Mouse (Mus musculus): Measurements from ENCODE around the gene Insc.

Insc gene

GRCm38 (mm10) chr7:114827360-114827759 is 83.9 kb downstream of the Insc start:
- no peak for DNase-seq (ENCODE audit: low spot score)

DNA sequence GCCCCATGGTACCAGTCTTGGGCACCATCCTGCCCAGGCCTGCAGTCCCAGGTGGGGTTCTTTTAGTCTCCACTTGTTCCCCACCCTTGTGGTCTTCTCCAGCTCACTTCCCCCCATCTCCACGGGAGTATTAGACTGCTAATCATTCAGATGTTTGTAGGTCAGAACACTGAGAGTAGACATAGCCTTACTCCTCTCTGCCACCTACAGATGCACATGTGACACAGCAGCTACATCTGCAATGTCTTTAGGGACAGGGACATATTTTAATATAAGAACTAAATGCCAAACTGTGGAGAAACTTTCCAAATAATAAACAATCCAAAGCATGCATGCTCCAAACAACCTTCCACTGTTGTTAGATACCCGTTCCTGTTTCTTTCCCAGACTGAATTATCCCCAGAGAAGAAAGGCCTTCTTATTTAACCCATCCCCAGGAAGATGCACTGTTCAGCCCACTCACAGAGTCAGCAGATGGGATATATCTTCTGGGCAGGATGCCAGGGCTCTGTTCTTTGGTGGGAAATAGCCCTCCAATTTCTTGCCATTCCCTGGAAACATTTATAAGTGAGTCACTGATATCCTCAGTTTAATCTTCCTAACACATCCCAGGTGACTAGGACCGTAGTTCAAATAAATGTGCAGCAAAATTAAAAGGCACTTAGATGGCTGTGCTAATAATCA is 88.9 kb downstream of the Insc start:
- no peak for DNase-seq (ENCODE audit: low spot score)

DNA sequence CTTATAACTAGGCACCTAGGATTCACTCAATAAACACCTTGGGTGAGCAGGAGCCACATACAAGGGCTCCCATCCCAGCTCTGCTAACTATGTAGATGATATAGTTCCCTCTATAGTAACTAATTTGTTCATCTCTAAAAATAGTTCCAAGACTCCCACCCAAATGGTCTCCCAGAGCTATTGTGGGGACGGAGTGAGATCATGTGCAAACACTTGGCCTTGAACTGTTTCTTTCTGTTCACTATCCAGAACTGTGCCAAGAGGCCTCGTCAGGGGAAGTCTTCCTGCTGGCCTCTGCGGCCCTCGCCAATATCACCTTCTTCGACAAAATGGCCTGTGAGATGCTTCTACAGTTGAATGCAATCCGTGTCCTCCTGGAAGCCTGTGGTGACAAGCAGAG is 91.0 kb downstream of the Insc start:
- DNase-seq (ENCODE audit: low spot score): no peak

- DNase-seq (ENCODE audit: low spot score): no peak
Observed at GRCm38 (mm10) chr7:114837268-114837667, 93.8 kb downstream of the Insc start.

DNA sequence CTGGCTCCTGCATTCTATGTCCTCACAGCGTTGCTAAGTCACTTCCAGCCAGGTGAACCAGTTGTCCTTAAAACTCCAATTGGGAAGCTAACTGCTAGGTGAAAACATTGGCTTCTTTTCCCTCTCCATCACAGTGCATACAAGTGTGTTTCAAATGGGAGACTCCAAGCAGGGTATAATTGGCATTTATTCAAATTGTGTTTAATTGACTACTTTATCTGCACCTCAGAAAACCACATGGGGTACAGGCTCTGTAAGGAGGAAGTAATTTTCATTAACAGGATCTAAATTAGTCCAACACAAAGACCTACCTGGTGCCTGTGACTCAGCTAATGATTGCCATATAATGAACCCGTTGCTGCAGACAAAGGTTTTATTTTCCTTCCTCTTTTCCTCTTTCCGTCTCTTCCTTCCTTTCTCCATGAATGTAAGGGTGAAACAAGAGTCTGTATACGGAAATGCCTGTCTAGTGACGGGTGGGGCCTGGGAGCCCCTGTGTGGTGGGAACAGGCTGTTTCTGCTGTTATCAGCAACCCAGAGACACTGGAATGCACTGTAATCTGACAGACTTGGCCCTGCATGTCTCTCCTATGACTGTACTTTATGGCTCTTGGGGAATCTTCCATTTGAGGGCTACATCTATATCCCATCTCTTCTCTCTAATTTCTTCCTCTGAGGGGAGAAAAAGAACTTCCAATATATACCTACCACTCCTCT is 96.7 kb downstream of the Insc start:
- no peak for DNase-seq (ENCODE audit: low spot score)

GRCm38 (mm10) chr7:114842644-114843211 is 99.2 kb downstream of the Insc start:
- peak; percentile 33 for DNase-seq (ENCODE audit: low spot score)

GRCm38 (mm10) chr7:114847179-114847578 is 103.7 kb downstream of the Insc start:
- DNase-seq (ENCODE audit: low spot score): no peak

DNA sequence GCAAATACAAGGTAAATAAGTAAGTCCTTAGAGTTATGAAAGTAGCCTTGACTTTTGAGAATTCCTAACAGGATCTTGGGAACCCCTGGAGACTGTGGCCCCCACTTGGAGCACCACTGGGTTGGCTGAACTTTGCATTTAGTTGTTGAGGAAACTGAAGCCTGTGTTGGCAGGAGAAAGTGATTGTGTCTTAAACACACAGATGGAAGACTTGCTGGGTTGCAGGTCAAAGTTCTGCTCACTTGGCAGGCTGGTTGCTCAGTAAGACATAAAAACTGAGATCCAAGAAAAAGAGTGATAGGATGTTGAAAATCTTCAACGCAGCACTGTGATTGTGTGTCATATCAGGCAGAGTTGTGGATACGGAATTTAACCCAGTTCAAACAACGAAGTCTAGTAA is 108.9 kb downstream of the Insc start:
- no peak for DNase-seq (ENCODE audit: low spot score)

DNA sequence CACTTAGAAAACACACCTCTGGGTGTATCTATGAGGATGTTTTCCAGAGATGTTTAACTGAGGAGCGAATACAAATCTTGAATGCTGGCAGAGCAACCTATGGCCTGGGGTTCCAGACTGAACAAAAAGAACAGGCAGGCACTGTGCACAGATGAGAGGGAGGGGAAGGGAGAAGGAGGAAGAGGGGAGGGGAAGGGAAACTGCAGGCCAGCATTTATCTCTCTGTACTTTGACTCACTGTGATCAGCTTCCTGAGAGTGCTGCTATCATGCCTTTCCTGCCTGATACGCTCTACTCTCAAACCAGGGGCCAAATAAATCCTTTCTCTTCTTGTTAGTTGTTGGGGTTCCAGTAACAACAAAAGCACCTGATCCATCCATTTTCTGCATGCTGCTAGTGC is 110.7 kb downstream of the Insc start:
- no peak for DNase-seq (ENCODE audit: low spot score)

DNA sequence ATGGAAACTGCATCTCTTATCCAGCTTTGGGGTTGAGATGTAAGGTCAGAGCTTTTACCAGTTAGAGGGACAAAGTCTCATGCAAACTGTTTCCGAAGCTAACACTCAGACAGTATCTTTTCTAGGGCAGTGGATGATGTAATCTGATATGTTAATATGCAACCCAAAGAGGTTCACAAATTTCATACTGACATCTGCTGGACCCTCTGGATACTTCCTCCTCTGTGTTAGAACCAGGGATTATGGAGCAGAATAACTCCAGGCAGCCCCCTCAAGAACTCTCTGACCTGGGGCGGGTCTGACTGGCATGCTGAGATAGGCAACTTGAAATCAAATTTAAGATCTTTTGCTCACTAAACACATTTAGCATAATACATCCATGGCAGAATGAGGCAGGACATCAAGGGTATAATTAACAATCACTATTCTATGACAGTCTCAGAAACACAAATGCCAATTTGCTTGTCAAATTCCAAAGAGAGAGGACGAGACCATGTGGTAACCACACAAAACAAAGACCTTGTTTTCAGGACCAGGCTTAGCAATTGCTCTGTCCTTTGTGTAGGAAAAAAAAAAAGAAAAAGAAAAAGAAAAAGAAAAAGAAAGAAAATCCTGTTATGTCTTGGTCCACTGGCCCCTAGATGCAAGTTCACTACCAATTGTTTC is 117.5 kb downstream of the Insc start:
- DNase-seq (ENCODE audit: low spot score): no peak

DNA sequence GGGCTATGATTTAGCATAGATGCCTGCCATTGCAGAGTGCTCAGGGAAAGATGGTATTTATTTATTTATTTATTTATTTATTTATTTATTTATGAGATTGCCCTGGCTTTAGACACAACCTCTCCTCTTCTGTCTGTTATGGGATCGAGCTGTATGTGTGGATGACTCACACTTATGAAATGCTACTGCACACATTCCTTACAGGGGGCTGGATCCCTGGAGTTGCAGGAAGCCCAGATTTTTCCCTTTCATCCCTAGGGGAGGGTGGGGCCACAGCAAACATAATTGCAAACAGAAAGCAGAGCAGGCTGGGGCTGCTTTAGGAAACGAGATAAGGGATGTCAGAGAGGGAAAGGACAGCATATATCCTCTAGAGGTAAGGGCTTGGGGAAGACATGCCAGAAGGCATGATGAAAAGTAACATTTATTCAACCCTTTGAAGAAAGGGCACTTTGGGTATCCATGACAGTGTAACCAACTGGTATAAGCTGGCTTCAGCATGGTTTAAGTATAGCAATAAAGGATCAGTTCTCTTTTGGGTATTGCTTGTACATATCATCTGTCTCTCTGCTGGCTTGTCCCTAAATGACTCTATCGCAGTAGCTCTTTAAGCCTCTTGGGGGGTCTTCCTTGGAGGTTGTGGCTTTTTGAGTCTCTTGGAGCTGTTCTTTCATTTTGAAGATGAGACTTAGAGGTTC is 130.0 kb downstream of the Insc start:
- peak; percentile 18 for DNase-seq (ENCODE audit: low spot score)

GRCm38 (mm10) chr7:114874032-114874441 is 130.5 kb downstream of the Insc start:
- peak; percentile 7 for DNase-seq (ENCODE audit: low spot score)

- no peak for DNase-seq (ENCODE audit: low spot score)
Observed at GRCm38 (mm10) chr7:114874579-114874978, 131.1 kb downstream of the Insc start.

DNA sequence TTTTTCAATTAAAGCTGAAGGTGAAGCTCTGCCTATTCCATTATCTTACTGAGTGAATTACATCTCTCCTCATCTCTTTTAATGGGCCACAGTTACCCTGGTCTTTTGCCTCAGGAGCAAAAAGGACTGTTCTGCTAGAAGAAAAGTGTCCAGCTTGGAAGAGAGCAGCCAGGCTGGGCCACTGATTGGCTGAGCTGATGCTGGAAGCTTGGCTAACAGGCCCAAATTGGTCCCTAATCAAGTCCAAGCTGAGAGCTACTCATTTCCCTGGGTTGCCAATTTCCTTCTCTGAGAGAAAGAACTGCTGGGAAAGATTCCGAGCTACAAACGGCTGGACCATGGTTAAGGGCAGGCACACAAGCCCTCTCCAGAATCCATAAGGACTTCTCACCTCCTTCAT is 140.1 kb downstream of the Insc start:
- DNase-seq (ENCODE audit: low spot score): no peak

DNA sequence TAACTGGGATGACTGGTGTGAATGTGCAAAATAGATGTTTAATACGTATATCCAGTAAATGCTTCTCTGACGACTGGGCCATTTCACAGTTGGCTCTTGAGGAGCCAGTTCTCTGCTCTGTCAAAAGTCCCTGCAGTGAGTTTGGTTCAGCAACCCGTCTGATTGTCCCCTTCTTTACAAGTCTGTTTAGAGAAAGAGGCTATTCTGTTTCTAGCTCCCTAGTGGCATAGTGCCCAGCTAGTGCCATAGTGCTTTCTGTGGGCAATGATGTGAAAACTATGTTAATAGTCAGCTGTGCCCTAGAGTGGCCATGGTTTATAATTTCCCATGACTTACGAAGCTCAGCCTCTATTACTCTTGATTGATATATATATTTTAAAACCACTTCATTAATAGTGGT is 143.4 kb downstream of the Insc start:
- DNase-seq (ENCODE audit: low spot score): no peak

DNA sequence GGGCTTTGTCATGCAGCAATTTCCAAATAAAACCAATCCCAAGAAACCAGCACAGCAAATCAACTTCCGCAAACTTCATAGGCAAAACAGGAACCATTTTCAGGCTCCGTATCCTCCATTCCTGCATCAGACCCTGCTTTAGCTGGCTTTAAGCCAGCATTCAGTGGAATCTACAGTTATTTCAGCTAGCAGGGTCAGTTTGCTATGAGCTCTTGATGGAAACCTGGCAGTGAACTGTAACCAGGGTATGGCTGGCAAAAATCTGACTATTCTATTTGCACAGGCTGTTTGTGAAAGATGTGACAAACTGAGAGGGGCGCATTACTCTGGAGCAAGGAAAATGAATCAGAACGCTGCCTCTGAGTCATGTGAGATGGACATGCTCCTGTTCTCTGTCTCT is 146.7 kb downstream of the Insc start:
- DNase-seq (ENCODE audit: low spot score): no peak

- DNase-seq (ENCODE audit: low spot score): no peak
Observed at GRCm38 (mm10) chr7:114892618-114893257, 149.2 kb downstream of the Insc start.

DNA sequence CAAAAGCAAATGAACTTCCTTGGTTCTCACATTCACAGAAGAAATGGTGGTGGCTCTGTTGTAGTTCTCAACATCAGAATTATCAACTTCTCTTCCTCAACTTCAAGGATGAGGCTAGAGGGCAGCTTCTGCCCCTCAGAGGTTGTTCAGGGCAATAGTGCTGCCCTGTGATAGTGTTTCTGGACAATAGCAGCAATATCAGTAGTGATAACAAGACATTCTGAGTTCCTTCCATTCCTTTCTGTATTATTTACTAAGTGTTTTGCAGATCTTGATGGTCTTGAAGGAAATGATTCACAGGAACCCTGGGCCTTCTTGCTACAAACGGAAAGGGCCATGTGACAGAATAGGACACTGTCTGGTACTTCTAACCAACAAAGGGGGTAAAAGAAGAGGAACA is 150.4 kb downstream of the Insc start:
- no peak for DNase-seq (ENCODE audit: low spot score)

GRCm38 (mm10) chr7:114896966-114897697 is 153.6 kb downstream of the Insc start:
- DNase-seq (ENCODE audit: low spot score): no peak
